Mouse (Mus musculus) liver, adult 2 months (tissue): Measurements from ENCODE around the gene Golga2. TPM values are rescaled to one million over a fixed set of nuclear protein-coding genes. Genes with fewer than 3 reads are reported as not detected.

Source experiments
- DNase-seq: peaks from one replicate; pipeline ENCODE4 v3.0.0-alpha.2; 2011; ENCODE audit warnings: low read depth, low spot score; ENCODE audit errors: extremely low read depth
- H3K27ac ChIP-seq: fragments of 200-500 bp; replicated peaks from 2 replicates; pipeline ENCODE4 v1.5.1; 2012; ENCODE audit warnings: low read depth, mild to moderate bottlenecking, control low read depth, inconsistent platforms, low read length; ENCODE audit not compliant: insufficient read depth
- H3K27me3 ChIP-seq: fragments of 200-500 bp; 2 replicates; pipeline ENCODE4 v1.6.1; 2012; ENCODE audit warnings: mild to moderate bottlenecking, moderate library complexity, low read length, inconsistent platforms; ENCODE audit not compliant: control insufficient read depth, insufficient read depth
- H3K36me3 ChIP-seq: fragments of 200-500 bp; 2 replicates; pipeline ENCODE4 v1.6.1; 2012; ENCODE audit warnings: low read length, inconsistent platforms; ENCODE audit not compliant: control insufficient read depth, insufficient read depth
- H3K4me1 ChIP-seq: fragments of 200-500 bp; 2 replicates; pipeline ENCODE4 v1.6.1; 2011; ENCODE audit warnings: low read length; ENCODE audit not compliant: control insufficient read depth, insufficient read depth
- H3K4me3 ChIP-seq: fragments of 200-500 bp; 2 replicates; pipeline ENCODE4 v1.5.1; 2011; ENCODE audit warnings: low read depth, mild to moderate bottlenecking, control low read depth, low read length, moderate library complexity; ENCODE audit not compliant: insufficient read depth
- H3K79me2 ChIP-seq: fragments of 200-500 bp; 2 replicates; pipeline ENCODE4 v1.6.1; 2012; ENCODE audit warnings: inconsistent platforms, mild to moderate bottlenecking, low read length, moderate library complexity; ENCODE audit not compliant: control insufficient read depth, insufficient read depth
- H3K9ac ChIP-seq: fragments of 200-500 bp; 2 replicates; pipeline ENCODE4 v1.6.1; 2012; ENCODE audit warnings: low read depth, mild to moderate bottlenecking, control low read depth, inconsistent platforms, low read length
- CTCF ChIP-seq: fragments of 200-500 bp; IDR thresholded peaks from 2 replicates; pipeline ENCODE4 v1.5.1; 2011; ENCODE audit warnings: low read depth, low read length, control low read depth
- POLR2A ChIP-seq: fragments of 200-500 bp; IDR thresholded peaks from 2 replicates; pipeline ENCODE4 v1.6.1; 2011; ENCODE audit warnings: low read length, control low read depth; ENCODE audit not compliant: insufficient read depth; ENCODE audit errors: extremely low read depth
- WGBS: fragments of 180-500 bp; shearing (Covaris S2); methylation state at CpG from one replicate; pipeline ENCODE4 v1.1.7; 2018; 5-methylcytosine and 5-hydroxymethylcytosine counted together
- polyA plus RNA-seq: library from polyadenylated mRNA; depleted of rRNA; stranded (reverse); fragments of >200 nt; gene quantifications from 2 replicates; pipeline ENCODE4 v1.2.3, GENCODE M21; 2012; rRNA removed
- total RNA-seq: library from RNA; depleted of rRNA; stranded (reverse); fragments of >200 nt; gene quantifications from 2 replicates; pipeline ENCODE4 v1.2.3, GENCODE M21; 2014; rRNA removed

Gene Golga2
- total RNA-seq (16.0 and 17.1 TPM in 2 replicates), polyA plus RNA-seq (13.4 and 17.0 TPM in 2 replicates)

DNA sequence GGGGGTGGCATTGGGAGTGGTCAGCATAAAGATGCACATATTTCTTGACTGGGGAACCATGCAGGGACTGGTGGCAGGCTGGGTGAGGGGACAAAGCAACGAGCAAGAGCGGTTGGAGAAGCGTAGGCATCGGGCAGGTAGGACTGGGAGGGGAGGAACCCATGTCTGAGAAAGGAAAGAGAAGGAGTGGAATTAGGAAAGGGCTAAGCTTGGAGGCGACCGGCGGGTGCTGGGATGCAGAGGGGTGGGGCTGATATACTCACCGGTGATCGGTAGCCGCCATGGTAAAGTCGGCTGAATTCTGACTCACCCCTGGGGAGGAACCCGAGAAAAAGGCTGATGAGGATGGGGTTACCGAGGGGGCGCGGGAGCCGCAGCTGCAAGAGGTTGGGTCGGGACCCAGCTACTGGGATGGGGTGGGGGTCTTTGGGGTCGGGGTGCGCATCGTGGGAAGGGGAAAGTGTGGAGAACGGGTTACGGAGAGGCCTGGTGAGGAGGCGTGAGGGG, at the start of gene Golga2:
Golga2 (plus strand) TSS at position 51 of the 507 bp plus-strand sequence.
- H3K36me3 ChIP-seq = peaks cover 4% of the 10 kb centered on the region; the same call in 1 of the 2 replicates
- peak within 1 kb of the TSS; percentile 88 for H3K9ac ChIP-seq
- peaks cover 12% of the 10 kb centered on the region for H3K4me1 ChIP-seq
- DNase-seq = no peak
- H3K79me2 ChIP-seq = peaks cover 30% of the 10 kb centered on the region; the same call in 1 of the 2 replicates
- TF ChIP-seq CTCF (no peak), POLR2A (no peak)
- 0% methylated on average over 23 of the region's 23 CpGs for WGBS
- H3K4me3 ChIP-seq = peak within 1 kb of the TSS; percentile 88
- no peaks in the 10 kb centered on the region for H3K27me3 ChIP-seq
- peak within 1 kb of the TSS; percentile 91 for H3K27ac ChIP-seq

GRCm38 (mm10) chr2:32237571-32237970, 49.6 kb upstream of the Golga2 start:
- no peak overlapping the region for H3K4me3 ChIP-seq
- no peaks in the 10 kb centered on the region; the same call in 1 of the 2 replicates for H3K36me3 ChIP-seq
- DNase-seq = no peak
- H3K27me3 ChIP-seq = no peaks in the 10 kb centered on the region
- H3K9ac ChIP-seq = 0 out of 2 replicates have a peak overlapping the region, but pooled peaks have one; percentile 18
- 31% methylated on average over 4 of the region's 4 CpGs for WGBS
- peaks cover 6% of the 10 kb centered on the region for H3K4me1 ChIP-seq
- TF ChIP-seq CTCF = no peak
- TF ChIP-seq POLR2A = no peak
- no peak overlapping the region for H3K27ac ChIP-seq
- no peaks in the 10 kb centered on the region for H3K79me2 ChIP-seq

- no peaks in the 10 kb centered on the region; the same call in 1 of the 2 replicates for H3K36me3 ChIP-seq
- no peak overlapping the region for H3K9ac ChIP-seq
- no peaks in the 10 kb centered on the region for H3K79me2 ChIP-seq
- H3K27me3 ChIP-seq = no peaks in the 10 kb centered on the region
- H3K4me1 ChIP-seq = peaks cover 6% of the 10 kb centered on the region
- no peak for TF ChIP-seq CTCF
- TF ChIP-seq POLR2A = no peak
- H3K27ac ChIP-seq = no peak overlapping the region
- no peak overlapping the region for H3K4me3 ChIP-seq
- 94% methylated on average over 9 of the region's 9 CpGs for WGBS
- no peak for DNase-seq
Observed at GRCm38 (mm10) chr2:32238708-32239435, 48.3 kb upstream of the Golga2 start.

GRCm38 (mm10) chr2:32240591-32240990, 46.6 kb upstream of the Golga2 start:
- WGBS = 95% methylated on average over 5 of the region's 5 CpGs
- Histone ChIP-seq H3K9ac (no peak overlapping the region), H3K79me2 (no peaks in the 10 kb centered on the region), H3K27ac (no peak overlapping the region), H3K4me1 (peaks cover 2% of the 10 kb centered on the region), H3K4me3 (no peak overlapping the region), H3K27me3 (no peaks in the 10 kb centered on the region), H3K36me3 (no peaks in the 10 kb centered on the region; the same call in 1 of the 2 replicates)
- DNase-seq = no peak
- no peak for TF ChIP-seq POLR2A
- no peak for TF ChIP-seq CTCF

GRCm38 (mm10) chr2:32242986-32243385, 44.2 kb upstream of the Golga2 start:
- TF ChIP-seq POLR2A (no peak), CTCF (no peak)
- no peaks in the 10 kb centered on the region for H3K79me2 ChIP-seq
- H3K36me3 ChIP-seq = no peaks in the 10 kb centered on the region; the same call in 1 of the 2 replicates
- no peak overlapping the region for H3K9ac ChIP-seq
- 84% methylated on average over 4 of the region's 4 CpGs for WGBS
- H3K4me1 ChIP-seq = no peaks in the 10 kb centered on the region
- H3K4me3 ChIP-seq = no peak overlapping the region
- DNase-seq = no peak
- no peak overlapping the region for H3K27ac ChIP-seq
- H3K27me3 ChIP-seq = no peaks in the 10 kb centered on the region

GRCm38 (mm10) chr2:32246741-32247140, 40.4 kb upstream of the Golga2 start:
- Histone ChIP-seq H3K27me3 (no peaks in the 10 kb centered on the region), H3K4me1 (peaks cover 10% of the 10 kb centered on the region), H3K4me3 (no peak overlapping the region), H3K9ac (no peak overlapping the region), H3K27ac (no peak overlapping the region), H3K79me2 (no peaks in the 10 kb centered on the region), H3K36me3 (no peaks in the 10 kb centered on the region; the same call in 1 of the 2 replicates)
- no peak for TF ChIP-seq POLR2A
- no peak for TF ChIP-seq CTCF
- no peak for DNase-seq
- WGBS = 84% methylated on average over 4 of the region's 4 CpGs
